Comparison of ENCODE assay signal across 9 mouse cellular contexts in genomic region chr11:109269662-109270341, GRCm38 (mm10). TPM values are rescaled to one million over a fixed set of nuclear protein-coding genes. Genes with fewer than 3 reads are reported as not detected.
A peak's percentile ranks its signal among the peaks of the same experiment; 100 is the strongest.
DNase-seq lines count a peak whose midpoint lies in the region; ATAC-seq and TF ChIP-seq lines count a peak whose summit lies in the region.
"Had no signal": no experiment of that assay in that cellular context is flagged by ENCODE, and none has a peak within 500 bp of the region (broad histone marks: within the 10 kb centered on the region; RNA-seq: fewer than 3 reads in every experiment).

No protein-coding gene starts in this region.

- intact Hi-C loops in heart, adult 2 months (cut with DNase I): no loop called here

- no peak overlapping the region for H3K4me2 ChIP-seq in midbrain, embryonic 14.5 days (ENCODE audit: low read length)
- H3K4me2 ChIP-seq in forebrain, embryonic 12.5 days: no peak overlapping the region
- H3K4me2 ChIP-seq in neural tube, embryonic 15.5 days: peak overlapping the region; percentile 13
- H3K4me2 ChIP-seq: stomach, embryonic 15.5 days had no signal

- no peak for TF ChIP-seq CTCF in liver, adult 2 months (IDR thresholded peaks at IDR 0.05; ENCODE audit: low read depth, low read length)
- no peak for TF ChIP-seq CTCF in thymus, adult 2 months (IDR thresholded peaks at IDR 0.05; ENCODE audit: borderline replicate concordance, control insufficient read depth, extremely low read depth, insufficient read depth, low read length, poor library complexity)
- no peak for TF ChIP-seq CTCF in heart, adult 2 months (IDR thresholded peaks at IDR 0.05)

- H3K9ac ChIP-seq in midbrain, embryonic 14.5 days (replicated peaks; ENCODE audit: low read length): no peak overlapping the region
- no peak overlapping the region for H3K9ac ChIP-seq in forebrain, embryonic 12.5 days
- H3K9ac ChIP-seq in liver, adult 2 months (ENCODE audit: low read depth, low read length): no peak overlapping the region
- no peak overlapping the region for H3K9ac ChIP-seq in neural tube, embryonic 15.5 days (replicated peaks)
- H3K9ac ChIP-seq in heart, adult 2 months (ENCODE audit: low read depth, low read length): no peak overlapping the region
- H3K9ac ChIP-seq: stomach, embryonic 15.5 days had no signal

- H3K79me2 ChIP-seq in liver, adult 2 months (ENCODE audit: control insufficient read depth, insufficient read depth, low read length): no peaks in the 10 kb centered on the region
- H3K79me2 ChIP-seq in heart, adult 2 months (replicated peaks; ENCODE audit: control insufficient read depth, insufficient read depth, low read length): no peaks in the 10 kb centered on the region

- 83% methylated on average over 16 of the region's 16 CpGs for WGBS in midbrain, embryonic 10.5 days
- WGBS in midbrain, embryonic 14.5 days: 72% methylated on average over 16 of the region's 16 CpGs
- 60% methylated on average over 16 of the region's 16 CpGs for WGBS in forebrain, embryonic 12.5 days
- WGBS in liver, adult 2 months: 54% methylated on average over 16 of the region's 16 CpGs
- 20% methylated on average over 16 of the region's 16 CpGs for WGBS in neural tube, embryonic 15.5 days
- 24% methylated on average over 16 of the region's 16 CpGs for WGBS in thymus, adult 2 months
- WGBS in heart, adult 2 months: 46% methylated on average over 16 of the region's 16 CpGs

- H3K9me3 ChIP-seq in midbrain, embryonic 10.5 days (replicated peaks): no peaks in the 10 kb centered on the region
- H3K9me3 ChIP-seq in midbrain, embryonic 14.5 days (ENCODE audit: control insufficient read depth, low read length): no peaks in the 10 kb centered on the region
- no peaks in the 10 kb centered on the region for H3K9me3 ChIP-seq in forebrain, embryonic 12.5 days
- H3K9me3 ChIP-seq in neural tube, embryonic 15.5 days (replicated peaks): no peaks in the 10 kb centered on the region
- H3K9me3 ChIP-seq: stomach, embryonic 15.5 days had no signal

- no peaks in the 10 kb centered on the region for H3K27me3 ChIP-seq in midbrain, embryonic 10.5 days (ENCODE audit: low read depth, poor library complexity, severe bottlenecking)
- no peaks in the 10 kb centered on the region for H3K27me3 ChIP-seq in midbrain, embryonic 14.5 days (ENCODE audit: control insufficient read depth, insufficient read depth, low read length)
- no peaks in the 10 kb centered on the region for H3K27me3 ChIP-seq in forebrain, embryonic 12.5 days
- 0 out of 2 replicates have a peak, but pooled peaks cover 4% of the 10 kb centered on the region for H3K27me3 ChIP-seq in liver, adult 2 months (ENCODE audit: control insufficient read depth, insufficient read depth, low read length)
- no peaks in the 10 kb centered on the region for H3K27me3 ChIP-seq in neural tube, embryonic 15.5 days (replicated peaks)
- no peaks in the 10 kb centered on the region for H3K27me3 ChIP-seq in thymus, adult 2 months (ENCODE audit: control insufficient read depth, insufficient read depth, low read length)
- H3K27me3 ChIP-seq in heart, adult 2 months (ENCODE audit: control insufficient read depth, insufficient read depth, low read length): no peaks in the 10 kb centered on the region
- H3K27me3 ChIP-seq: stomach, embryonic 15.5 days had no signal

- DNase-seq in midbrain, embryonic 10.5 days (ENCODE audit: low spot score): no peak
- no peak for DNase-seq in midbrain, embryonic 14.5 days
- peak; percentile 85 for DNase-seq in liver, adult 2 months (ENCODE audit: extremely low read depth, low read depth, low spot score)
- DNase-seq in thymus, adult 2 months: no peak
- no peak for DNase-seq in heart, adult 2 months
- no peak for DNase-seq in layer of hippocampus, adult 11-12 months (ENCODE audit: low spot score)

- no peaks in the 10 kb centered on the region for H3K36me3 ChIP-seq in midbrain, embryonic 10.5 days
- 0 out of 2 replicates have a peak, but pooled peaks cover 2% of the 10 kb centered on the region for H3K36me3 ChIP-seq in midbrain, embryonic 14.5 days (ENCODE audit: control insufficient read depth, insufficient read depth, low read length)
- H3K36me3 ChIP-seq in forebrain, embryonic 12.5 days (replicated peaks): no peaks in the 10 kb centered on the region
- H3K36me3 ChIP-seq in liver, adult 2 months (ENCODE audit: control insufficient read depth, insufficient read depth, low read length): no peaks in the 10 kb centered on the region
- H3K36me3 ChIP-seq in neural tube, embryonic 15.5 days: peaks cover 6% of the 10 kb centered on the region; the same call in 1 of the 2 replicates
- no peaks in the 10 kb centered on the region for H3K36me3 ChIP-seq in thymus, adult 2 months (ENCODE audit: control insufficient read depth, insufficient read depth, low read length)
- no peaks in the 10 kb centered on the region for H3K36me3 ChIP-seq in heart, adult 2 months (ENCODE audit: control insufficient read depth, insufficient read depth, low read length)
- H3K36me3 ChIP-seq: stomach, embryonic 15.5 days had no signal

- H3K4me1 ChIP-seq in midbrain, embryonic 10.5 days: peaks cover 12% of the 10 kb centered on the region
- H3K4me1 ChIP-seq in midbrain, embryonic 14.5 days (ENCODE audit: control insufficient read depth, insufficient read depth, low read length): no peaks in the 10 kb centered on the region
- H3K4me1 ChIP-seq in forebrain, embryonic 12.5 days: peaks cover 12% of the 10 kb centered on the region
- peaks cover 2% of the 10 kb centered on the region; the same call in 1 of the 2 replicates for H3K4me1 ChIP-seq in liver, adult 2 months (ENCODE audit: control insufficient read depth, insufficient read depth, low read length)
- H3K4me1 ChIP-seq in neural tube, embryonic 15.5 days: peaks cover 21% of the 10 kb centered on the region
- H3K4me1 ChIP-seq in thymus, adult 2 months (replicated peaks; ENCODE audit: control insufficient read depth, insufficient read depth, low read length): peaks cover 5% of the 10 kb centered on the region; the same call in 1 of the 2 replicates
- no peaks in the 10 kb centered on the region for H3K4me1 ChIP-seq in heart, adult 2 months (ENCODE audit: control insufficient read depth, insufficient read depth, low read length)
- H3K4me1 ChIP-seq: stomach, embryonic 15.5 days had no signal

- TF ChIP-seq POLR2A in liver, adult 2 months (IDR thresholded peaks at IDR 0.05; ENCODE audit: extremely low read depth, insufficient read depth, low read length): no peak
- no peak for TF ChIP-seq POLR2A in thymus, adult 2 months (IDR thresholded peaks at IDR 0.05; ENCODE audit: control insufficient read depth, extremely low read depth, insufficient read depth, low read length, poor library complexity)
- no peak for TF ChIP-seq POLR2A in heart, adult 2 months (IDR thresholded peaks at IDR 0.05; ENCODE audit: insufficient read depth, low read depth, low read length)

- H3K4me3 ChIP-seq in midbrain, embryonic 10.5 days: no peak overlapping the region
- no peak overlapping the region for H3K4me3 ChIP-seq in midbrain, embryonic 14.5 days (replicated peaks; ENCODE audit: low read depth, low read length)
- H3K4me3 ChIP-seq in forebrain, embryonic 12.5 days (replicated peaks): no peak overlapping the region
- H3K4me3 ChIP-seq in liver, adult 2 months (ENCODE audit: insufficient read depth, low read depth, low read length): no peak overlapping the region
- H3K4me3 ChIP-seq in neural tube, embryonic 15.5 days (replicated peaks): no peak overlapping the region
- H3K4me3 ChIP-seq in thymus, adult 2 months (ENCODE audit: control insufficient read depth, insufficient read depth, low read length): no peak overlapping the region
- no peak overlapping the region for H3K4me3 ChIP-seq in heart, adult 2 months
- H3K4me3 ChIP-seq: stomach, embryonic 15.5 days had no signal

- H3K27ac ChIP-seq in midbrain, embryonic 10.5 days (replicated peaks): 0 out of 2 replicates have a peak overlapping the region, but pooled peaks have one; percentile 30
- H3K27ac ChIP-seq in midbrain, embryonic 14.5 days (replicated peaks; ENCODE audit: low read depth, low read length): no peak overlapping the region
- peak overlapping the region; percentile 46 for H3K27ac ChIP-seq in forebrain, embryonic 12.5 days
- no peak overlapping the region for H3K27ac ChIP-seq in liver, adult 2 months (replicated peaks; ENCODE audit: insufficient read depth, low read depth, low read length)
- peak overlapping the region; percentile 67 for H3K27ac ChIP-seq in neural tube, embryonic 15.5 days (replicated peaks)
- H3K27ac ChIP-seq in thymus, adult 2 months (ENCODE audit: control insufficient read depth, insufficient read depth, low read length): no peak overlapping the region
- no peak overlapping the region for H3K27ac ChIP-seq in heart, adult 2 months
- H3K27ac ChIP-seq: stomach, embryonic 15.5 days had no signal

- no peak for TF ChIP-seq EP300 in heart, adult 2 months (IDR thresholded peaks at IDR 0.05; ENCODE audit: insufficient read depth, low read depth, low read length)

- ATAC-seq in midbrain, embryonic 14.5 days (ENCODE audit: low FRiP score, low TSS enrichment): no peak
- ATAC-seq in forebrain, embryonic 12.5 days (ENCODE audit: low FRiP score): peak; percentile 60
- ATAC-seq in neural tube, embryonic 15.5 days (ENCODE audit: low FRiP score): peak; percentile 80

RNA-seq across cellular contexts. Expression of gene Rgs9, which starts 28.1 kb away (rescaled TPM):
- 1.6 and 2.2 TPM in 2 replicates for polyA plus RNA-seq in midbrain, embryonic 10.5 days (2016; fragmentation: Nextera tagmentation; extraction: Ambion mirVana)
- polyA plus RNA-seq in midbrain, embryonic 14.5 days (2014; fragmentation: Nextera tagmentation; extraction: Ambion mirVana): 9.7 and 12.4 TPM in 2 replicates
- polyA plus RNA-seq in forebrain, embryonic 12.5 days (2016; fragmentation: Nextera tagmentation; extraction: Ambion mirVana): 2.1 and 3.0 TPM in 2 replicates
- 0.37 and 0.54 TPM in 2 replicates for total RNA-seq in liver, adult 2 months (2014; rRNA removed)
- polyA plus RNA-seq in liver, adult 2 months (2012; rRNA removed): 0.09 and 0.22 TPM in 2 replicates
- 12.3 and 12.6 TPM in 2 replicates for polyA plus RNA-seq in neural tube, embryonic 15.5 days (2015; fragmentation: Nextera tagmentation; extraction: Ambion mirVana)
- polyA plus RNA-seq in thymus, adult 2 months (2012; rRNA removed): 0.61 and 1.2 TPM in 2 replicates
- under 1 TPM in 1 of 2 experiments, not detected in 1; 0.09 TPM for total RNA-seq in heart, adult 2 months (2021)
- polyA plus RNA-seq in heart, adult 2 months (2012; rRNA removed): 0.21 and 0.32 TPM in 2 replicates

Comparison
In these comparisons a context has a peak if more than half of its experiments do, and no peak if none do; other contexts are left out.
1. H3K27ac ChIP-seq: peak in midbrain, embryonic 10.5 days (single experiment), forebrain, embryonic 12.5 days (single experiment) and neural tube, embryonic 15.5 days (single experiment); none in midbrain, embryonic 14.5 days (single experiment), liver, adult 2 months (single experiment), thymus, adult 2 months (single experiment) and heart, adult 2 months (single experiment).